In the genomic region with DNA sequence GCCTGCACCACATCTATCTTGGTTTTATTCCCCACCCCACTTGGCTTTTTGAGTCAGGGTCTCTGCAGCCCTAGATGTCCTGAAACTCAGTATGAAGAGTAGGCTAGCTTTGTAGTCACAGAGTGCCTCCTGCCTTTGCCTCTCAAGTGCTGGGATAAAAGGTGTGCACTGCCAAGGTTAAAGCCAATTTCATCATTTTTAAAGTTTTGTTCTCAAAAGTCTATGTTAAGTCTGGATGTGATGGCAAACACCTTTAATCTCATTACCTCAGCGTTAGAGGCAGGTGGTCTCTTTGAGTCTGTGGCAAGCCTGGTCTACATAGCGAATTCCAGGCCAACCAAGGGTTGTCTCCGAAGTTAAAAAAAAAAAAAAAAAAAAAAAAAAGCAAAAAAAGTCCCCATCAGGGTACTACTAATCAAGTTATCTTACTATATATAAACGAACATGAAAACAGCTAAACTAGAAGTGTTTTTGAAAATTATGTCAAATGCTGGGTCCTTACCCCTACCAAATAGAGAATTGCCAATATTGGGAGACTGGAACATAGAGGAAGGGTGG, we compare ENCODE assay signal across 1 mouse cellular context.
TF ChIP-seq lines count a peak whose summit lies in the region.

No protein-coding gene starts in this region.

TF ChIP-seq in CH12.LX, 34 proteins besides CTCF, POLR2A, EP300 and RAD21 (continued from another document):
- TF ChIP-seq ZNF384 (IDR thresholded peaks at IDR 0.05; ENCODE audit: low read depth, low read length) (peak; percentile 49; the same call in 1 of the 2 replicates), TBP (conservative IDR thresholded peaks at IDR 0.05; ENCODE audit: low read depth, low read length) (no peak)
